15 mouse cellular contexts compared by ENCODE assay signal in genomic region chr17:5196005-5196404, GRCm38 (mm10).
DNase-seq lines count a peak whose midpoint lies in the region; ATAC-seq and TF ChIP-seq lines count a peak whose summit lies in the region.
"Had no signal": no experiment of that assay in that cellular context is flagged by ENCODE, and none has a peak within 500 bp of the region (broad histone marks: within the 10 kb centered on the region; RNA-seq: fewer than 3 reads in every experiment).

No protein-coding gene starts in this region.

- H3K4me3 ChIP-seq in embryonic facial prominence, embryonic 13.5 days, result no peak overlapping the region
- H3K4me3 ChIP-seq in embryonic facial prominence, embryonic 10.5 days, result no peak overlapping the region
- H3K4me3 ChIP-seq in liver, embryonic 12.5 days, result no peak overlapping the region
- H3K4me3 ChIP-seq in liver, postnatal 0 days (ENCODE audit: low read depth, low read length), result no peak overlapping the region
- peak overlapping the region; percentile 55 for H3K4me3 ChIP-seq in bone marrow, adult 2 months (replicated peaks; ENCODE audit: control insufficient read depth, low read depth, low read length)
- H3K4me3 ChIP-seq in megakaryocyte, embryonic 14.5 days (replicated peaks), result peak overlapping the region; percentile 59
- H3K4me3 ChIP-seq: embryonic facial prominence, embryonic 12.5 days had no signal

- H3K9me3 ChIP-seq in embryonic facial prominence, embryonic 13.5 days, result no peaks in the 10 kb centered on the region
- no peaks in the 10 kb centered on the region for H3K9me3 ChIP-seq in embryonic facial prominence, embryonic 10.5 days
- H3K9me3 ChIP-seq in liver, embryonic 12.5 days (replicated peaks), result no peaks in the 10 kb centered on the region
- H3K9me3 ChIP-seq in liver, postnatal 0 days (ENCODE audit: low read length), result no peaks in the 10 kb centered on the region
- no peaks in the 10 kb centered on the region for H3K9me3 ChIP-seq in megakaryocyte, embryonic 14.5 days
- H3K9me3 ChIP-seq: embryonic facial prominence, embryonic 12.5 days had no signal

- TF ChIP-seq CTCF in liver, postnatal 0 days (IDR thresholded peaks at IDR 0.05; ENCODE audit: low read depth), result no peak
- no peak for TF ChIP-seq CTCF in bone marrow, adult 2 months (IDR thresholded peaks at IDR 0.05; ENCODE audit: control insufficient read depth, insufficient read depth, low read length)

- no peak overlapping the region for H3K9ac ChIP-seq in embryonic facial prominence, embryonic 13.5 days
- H3K9ac ChIP-seq in liver, embryonic 12.5 days, result no peak overlapping the region
- no peak overlapping the region for H3K9ac ChIP-seq in liver, postnatal 0 days (replicated peaks)
- H3K9ac ChIP-seq: embryonic facial prominence, embryonic 12.5 days; lung, embryonic 14.5 days had no signal

- H3K4me2 ChIP-seq in embryonic facial prominence, embryonic 13.5 days, result no peak overlapping the region
- no peak overlapping the region for H3K4me2 ChIP-seq in liver, embryonic 12.5 days
- no peak overlapping the region for H3K4me2 ChIP-seq in liver, postnatal 0 days (ENCODE audit: low read depth, low read length)
- H3K4me2 ChIP-seq: embryonic facial prominence, embryonic 12.5 days; lung, embryonic 14.5 days had no signal

- no peaks in the 10 kb centered on the region for H3K36me3 ChIP-seq in embryonic facial prominence, embryonic 13.5 days
- no peaks in the 10 kb centered on the region for H3K36me3 ChIP-seq in embryonic facial prominence, embryonic 10.5 days (replicated peaks)
- H3K36me3 ChIP-seq in liver, embryonic 12.5 days, result no peaks in the 10 kb centered on the region
- no peaks in the 10 kb centered on the region for H3K36me3 ChIP-seq in liver, postnatal 0 days (replicated peaks; ENCODE audit: insufficient read depth, low read length)
- H3K36me3 ChIP-seq in megakaryocyte, embryonic 14.5 days (replicated peaks; ENCODE audit: low read length), result no peaks in the 10 kb centered on the region
- H3K36me3 ChIP-seq: embryonic facial prominence, embryonic 12.5 days had no signal

- DNase-seq in embryonic facial prominence, embryonic 10.5 days (ENCODE audit: low spot score), result no peak
- DNase-seq in liver, postnatal 0 days, result no peak
- DNase-seq in embryo, embryonic 10 days (ENCODE audit: low spot score), result no peak
- no peak for DNase-seq in kidney, adult 11 months
- DNase-seq: adrenal gland, postnatal 14 days; gastrocnemius, postnatal 14 days; heart, postnatal 14 days; layer of hippocampus, postnatal 36 days; lung, embryonic 14.5 days; right cerebral cortex, postnatal 4 days had no signal

- H3K4me1 ChIP-seq in embryonic facial prominence, embryonic 13.5 days, result peaks cover 34% of the 10 kb centered on the region
- peaks cover 27% of the 10 kb centered on the region for H3K4me1 ChIP-seq in embryonic facial prominence, embryonic 10.5 days
- peaks cover 71% of the 10 kb centered on the region for H3K4me1 ChIP-seq in liver, embryonic 12.5 days
- H3K4me1 ChIP-seq in liver, postnatal 0 days (ENCODE audit: insufficient read depth), result peaks cover 27% of the 10 kb centered on the region
- H3K4me1 ChIP-seq in bone marrow, adult 2 months (ENCODE audit: control insufficient read depth, insufficient read depth, low read length), result peaks cover 13% of the 10 kb centered on the region
- H3K4me1 ChIP-seq in megakaryocyte, embryonic 14.5 days, result peaks cover 65% of the 10 kb centered on the region

- 0 out of 2 replicates have a peak overlapping the region, but pooled peaks have one; percentile 14 for H3K27ac ChIP-seq in embryonic facial prominence, embryonic 13.5 days
- H3K27ac ChIP-seq in embryonic facial prominence, embryonic 10.5 days (replicated peaks), result no peak overlapping the region
- peak overlapping the region; percentile 2; the same call in 1 of the 2 replicates for H3K27ac ChIP-seq in liver, embryonic 12.5 days
- H3K27ac ChIP-seq in liver, postnatal 0 days (ENCODE audit: low read depth), result no peak overlapping the region
- H3K27ac ChIP-seq in bone marrow, adult 2 months (ENCODE audit: control insufficient read depth, insufficient read depth, low read depth, low read length, poor library complexity), result peak overlapping the region; percentile 87
- H3K27ac ChIP-seq: embryonic facial prominence, embryonic 12.5 days had no signal

- TF ChIP-seq EP300 in liver, postnatal 0 days (IDR thresholded peaks at IDR 0.05; ENCODE audit: low read depth), result no peak

- no peaks in the 10 kb centered on the region for H3K27me3 ChIP-seq in embryonic facial prominence, embryonic 13.5 days
- no peaks in the 10 kb centered on the region for H3K27me3 ChIP-seq in embryonic facial prominence, embryonic 10.5 days (replicated peaks; ENCODE audit: low read depth, poor library complexity, severe bottlenecking)
- H3K27me3 ChIP-seq in liver, embryonic 12.5 days (replicated peaks), result no peaks in the 10 kb centered on the region
- H3K27me3 ChIP-seq in liver, postnatal 0 days (ENCODE audit: insufficient read depth, low read length), result no peaks in the 10 kb centered on the region
- H3K27me3 ChIP-seq in megakaryocyte, embryonic 14.5 days (replicated peaks), result no peaks in the 10 kb centered on the region
- H3K27me3 ChIP-seq: embryonic facial prominence, embryonic 12.5 days had no signal

- no peak for ATAC-seq in embryonic facial prominence, embryonic 13.5 days (ENCODE audit: insufficient number of reproducible peaks, insufficient read depth, low FRiP score, low TSS enrichment, low read depth)
- no peak for ATAC-seq in liver, embryonic 12.5 days
- ATAC-seq in liver, postnatal 0 days, result no peak

- 78% methylated on average over 10 of the region's 10 CpGs for WGBS in embryonic facial prominence, embryonic 13.5 days
- 94% methylated on average over 10 of the region's 10 CpGs for WGBS in embryonic facial prominence, embryonic 10.5 days
- 90% methylated on average over 10 of the region's 10 CpGs for WGBS in liver, embryonic 12.5 days (ENCODE audit: insufficient replicate concordance)
- WGBS in liver, postnatal 0 days (ENCODE audit: insufficient replicate concordance), result 80% methylated on average over 10 of the region's 10 CpGs
- WGBS in bone marrow, adult 2 months, result 16% methylated on average over 10 of the region's 10 CpGs

- peak; percentile 28; the same call in 1 of the 2 replicates for TF ChIP-seq POLR2A in bone marrow, adult 2 months (IDR thresholded peaks at IDR 0.05; ENCODE audit: borderline replicate concordance, control insufficient read depth, low read depth, low read length)

Comparison
In these comparisons a context has a peak if more than half of its experiments do, and no peak if none do; other contexts are left out.
1. H3K27ac ChIP-seq: peak in embryonic facial prominence, embryonic 13.5 days (single experiment), liver, embryonic 12.5 days (single experiment) and bone marrow, adult 2 months (single experiment); none in embryonic facial prominence, embryonic 10.5 days (single experiment) and liver, postnatal 0 days (single experiment).
2. H3K4me3 ChIP-seq: peak in bone marrow, adult 2 months (single experiment) and megakaryocyte, embryonic 14.5 days (single experiment); none in embryonic facial prominence, embryonic 13.5 days (single experiment), embryonic facial prominence, embryonic 10.5 days (single experiment), liver, embryonic 12.5 days (single experiment) and liver, postnatal 0 days (single experiment).